Mouse (Mus musculus) retina, embryonic 14.5 days (tissue): Measurements from ENCODE around the gene Lmntd1.

ENCODE experiments used
- DNase-seq: peaks from one replicate; pipeline ENCODE4 v3.0.0-alpha.2; 2015; ENCODE audit warnings: low spot score

The Lmntd1 gene

DNA sequence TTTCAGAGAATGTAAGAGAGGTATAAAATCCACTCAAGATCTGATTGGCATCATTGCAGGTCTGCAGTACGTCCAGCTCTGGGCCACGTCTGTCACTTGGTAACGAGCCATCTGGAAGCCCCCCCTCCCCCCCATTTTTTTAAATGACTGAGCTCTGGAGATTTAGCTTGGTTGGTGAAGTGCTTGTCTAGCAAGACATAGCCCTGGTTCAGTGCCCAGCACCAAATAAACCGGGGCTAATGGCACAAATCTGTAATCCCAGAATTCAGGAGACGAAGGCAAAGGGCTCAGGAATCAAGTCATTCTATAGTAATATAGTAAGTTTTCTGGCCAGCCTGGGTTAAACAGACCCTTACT, 130.8 kb downstream of the Lmntd1 start:
- peak; percentile 24 for DNase-seq

DNA sequence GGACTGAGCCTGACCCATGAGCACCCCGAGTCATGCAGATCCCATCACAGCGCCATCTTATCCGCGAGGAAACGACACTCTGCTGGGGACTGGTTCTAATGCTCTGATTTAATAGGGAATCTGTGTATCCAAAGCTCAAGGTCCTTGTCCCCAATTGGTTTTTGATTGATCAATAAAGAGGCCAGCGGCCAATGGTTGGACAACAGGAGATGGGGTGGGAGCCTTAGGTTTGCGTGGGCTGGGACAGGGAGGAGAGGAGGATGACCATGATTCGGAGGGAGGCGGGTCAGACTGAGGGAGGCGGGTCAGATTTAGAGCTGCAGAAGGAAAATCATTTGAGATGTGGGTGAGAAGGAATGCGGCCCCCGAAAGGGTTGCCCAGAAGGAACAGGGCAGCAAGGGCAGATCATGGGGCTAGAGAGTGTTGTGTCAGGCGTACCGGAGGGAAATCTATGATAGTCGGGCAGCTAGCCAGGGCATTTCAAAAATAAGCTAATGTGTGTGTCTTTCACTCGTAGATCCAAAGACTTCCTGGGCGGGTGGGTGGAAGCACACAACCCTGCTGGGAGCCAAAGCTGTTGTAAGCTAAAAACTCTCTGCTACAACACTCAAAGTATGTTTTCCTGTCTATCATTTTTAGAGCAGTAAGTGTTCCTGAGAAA, 131.3 kb downstream of the Lmntd1 start:
- DNase-seq = no peak

DNA sequence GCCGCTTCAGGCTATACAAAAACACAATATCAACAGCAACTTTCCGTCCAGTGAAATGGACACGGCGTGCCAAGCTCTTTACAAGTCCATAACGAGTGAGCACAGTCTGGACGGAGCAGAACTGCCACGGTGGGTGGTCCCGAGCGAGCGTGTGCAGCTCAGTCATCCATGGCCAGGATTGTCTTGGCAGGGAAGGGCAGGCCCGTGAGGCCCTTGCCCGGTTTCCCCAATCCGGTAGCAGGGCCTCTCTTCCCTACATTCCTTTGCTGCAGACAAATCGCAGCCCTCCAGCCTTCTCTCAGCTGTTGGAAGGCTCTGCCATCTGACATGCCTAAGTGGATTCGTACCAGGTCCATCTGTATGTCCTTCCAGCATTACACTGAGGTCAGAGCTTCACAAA, 132.2 kb downstream of the Lmntd1 start:
- peak; percentile 82 for DNase-seq

DNA sequence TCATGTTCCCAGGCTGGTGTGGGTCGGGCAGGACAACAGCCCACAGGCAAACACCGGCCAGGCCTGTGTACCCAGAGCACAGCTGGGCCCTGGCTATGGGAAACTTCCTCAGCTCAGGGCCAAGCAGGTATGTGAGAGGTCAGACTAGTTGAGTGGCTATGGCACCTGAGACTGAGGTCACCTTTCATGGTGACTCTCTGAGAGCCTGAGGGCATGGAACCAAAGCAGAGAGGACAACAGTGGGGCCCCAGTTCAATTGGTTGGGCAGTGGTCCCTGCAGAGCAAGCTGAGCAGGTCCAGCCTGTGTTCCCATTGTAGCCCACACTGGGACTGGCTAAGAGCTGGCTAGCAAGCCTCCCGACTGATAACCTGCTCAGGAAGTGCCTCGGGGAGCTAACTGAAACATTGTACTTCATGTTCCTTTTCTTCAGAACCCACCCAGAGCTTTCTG, 135.3 kb downstream of the Lmntd1 start:
- DNase-seq = no peak

DNA sequence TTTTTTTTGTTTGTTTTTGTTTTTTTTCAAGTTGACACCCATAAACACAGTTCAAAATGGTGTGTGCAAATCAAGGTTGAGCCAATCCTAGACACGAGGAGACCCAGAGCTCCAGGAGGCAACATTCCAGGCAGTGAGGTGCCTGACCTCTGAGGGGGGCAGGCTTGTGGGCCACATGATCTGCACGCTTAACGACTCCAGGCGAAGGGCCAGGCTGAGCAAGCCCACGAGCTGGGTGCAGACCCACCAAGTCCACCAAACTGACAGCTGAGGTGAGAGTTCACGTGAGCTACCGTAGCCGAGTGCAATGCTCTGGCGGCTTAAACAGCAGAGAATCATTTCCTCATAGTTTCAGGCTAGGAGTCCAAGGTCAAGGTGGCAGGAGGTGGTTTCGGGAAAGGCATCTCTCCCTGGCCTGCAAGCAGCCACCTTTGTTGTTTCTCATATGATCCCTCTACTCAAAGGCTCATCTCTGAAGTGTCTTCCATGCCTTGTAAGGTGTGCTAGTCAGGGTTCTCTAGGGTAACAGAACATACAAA, 136.7 kb downstream of the Lmntd1 start:
- no peak for DNase-seq

DNA sequence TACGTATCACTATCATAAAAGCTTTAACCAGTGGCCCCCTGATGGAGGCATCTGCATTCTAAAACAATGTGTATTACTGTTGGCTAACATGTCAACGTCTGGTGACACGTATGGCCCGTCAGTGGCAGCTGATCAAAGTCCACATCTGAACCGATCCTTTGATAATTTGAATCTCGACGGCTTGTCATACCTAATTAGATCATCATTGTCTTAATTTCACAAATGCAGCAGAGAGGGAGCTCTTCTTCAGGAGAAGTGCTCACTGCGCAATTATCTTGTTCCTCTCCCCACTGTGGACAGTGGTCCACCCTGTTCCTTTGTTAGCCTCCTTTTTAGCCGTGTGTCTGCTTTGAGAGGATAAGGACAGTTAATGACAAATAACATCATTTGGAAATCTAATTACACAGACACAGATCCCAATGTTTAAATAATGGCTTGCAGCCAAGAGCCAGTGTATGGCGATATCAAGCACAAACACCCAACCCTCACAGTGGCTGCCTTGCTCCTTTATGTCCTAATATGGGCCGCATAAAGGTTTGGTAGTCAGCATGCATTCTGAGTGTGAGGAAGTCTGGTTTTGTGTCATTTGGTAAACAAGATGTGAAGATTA, 142.4 kb downstream of the Lmntd1 start:
- DNase-seq = peak; percentile 46

DNA sequence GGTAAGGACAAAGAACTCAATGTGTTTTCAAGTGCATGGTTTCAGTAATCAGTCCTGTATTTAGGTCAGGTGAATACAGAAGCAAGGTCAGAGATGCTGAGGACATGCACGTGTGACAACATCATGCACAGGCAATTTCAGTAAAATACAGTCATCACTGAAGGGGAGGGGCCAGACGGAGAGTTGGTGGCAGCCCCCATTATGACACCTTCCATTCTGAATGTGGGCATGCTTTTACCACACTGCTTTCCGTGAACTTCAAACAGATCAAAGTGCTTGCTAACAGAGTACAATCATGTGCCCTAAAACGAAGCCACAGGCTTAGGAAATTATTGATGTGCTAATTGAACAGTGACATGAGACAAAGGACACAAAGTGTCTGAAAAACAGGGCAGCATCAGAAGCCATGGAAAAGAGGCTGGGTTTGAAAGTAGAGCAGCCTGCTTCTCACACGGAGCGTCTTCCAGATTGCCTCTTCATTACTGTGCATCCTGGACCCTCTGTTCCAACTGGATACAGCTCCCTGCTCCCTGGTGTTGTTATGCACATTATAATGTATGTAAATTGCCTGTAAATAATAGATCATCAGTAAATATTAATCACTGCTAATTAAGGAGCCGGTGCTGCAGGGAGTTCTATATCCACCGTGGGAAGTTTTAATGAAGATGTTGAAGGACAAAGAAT, 144.7 kb downstream of the Lmntd1 start:
- no peak for DNase-seq

DNA sequence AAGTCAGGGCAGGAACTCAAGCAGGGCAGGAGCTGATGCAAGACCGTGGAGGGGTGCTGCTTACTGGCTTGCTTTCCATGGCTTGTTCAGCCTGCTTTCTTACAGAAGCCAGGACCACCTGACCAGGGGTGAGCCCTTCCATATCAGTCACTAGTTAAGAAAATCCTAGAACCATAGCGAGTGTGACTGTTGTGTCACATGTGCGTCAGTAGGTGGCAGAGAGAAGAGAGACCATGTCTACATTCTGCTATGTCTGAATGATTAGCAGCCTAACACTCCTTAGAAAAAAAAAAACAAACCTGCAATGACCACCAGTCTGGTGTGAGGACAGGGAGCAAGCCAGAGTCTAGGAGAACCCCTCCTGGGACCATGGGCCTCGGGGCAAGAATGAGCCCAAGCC, 150.1 kb downstream of the Lmntd1 start:
- no peak for DNase-seq

DNA sequence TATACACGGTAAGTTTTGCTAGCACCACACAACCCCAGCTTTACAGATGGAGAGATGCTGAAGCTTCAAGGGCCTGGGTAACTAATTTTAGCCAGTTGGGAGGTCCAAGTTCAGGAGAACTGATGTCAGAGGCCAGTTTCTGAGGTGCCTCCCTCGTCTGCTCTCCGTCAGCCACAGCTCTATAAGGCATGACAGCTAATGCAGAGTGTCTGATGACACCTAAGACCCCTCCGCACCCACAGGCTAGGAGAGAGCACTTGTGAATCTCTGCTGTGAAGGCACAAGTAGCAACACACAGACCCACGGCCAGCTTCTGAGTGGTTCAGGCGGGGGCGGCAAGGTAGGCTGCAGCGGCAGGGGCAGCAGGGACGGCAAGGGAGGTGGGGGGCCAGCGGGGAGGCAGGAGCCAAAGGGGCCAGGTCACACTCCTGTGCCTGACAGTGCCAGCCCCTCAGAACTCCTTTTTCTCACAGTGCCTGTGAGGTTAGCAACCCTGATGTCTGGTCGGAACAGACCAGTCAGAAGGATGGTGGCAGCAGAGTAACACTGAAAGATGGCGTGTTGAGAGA, 151.4 kb downstream of the Lmntd1 start:
- DNase-seq = no peak

DNA sequence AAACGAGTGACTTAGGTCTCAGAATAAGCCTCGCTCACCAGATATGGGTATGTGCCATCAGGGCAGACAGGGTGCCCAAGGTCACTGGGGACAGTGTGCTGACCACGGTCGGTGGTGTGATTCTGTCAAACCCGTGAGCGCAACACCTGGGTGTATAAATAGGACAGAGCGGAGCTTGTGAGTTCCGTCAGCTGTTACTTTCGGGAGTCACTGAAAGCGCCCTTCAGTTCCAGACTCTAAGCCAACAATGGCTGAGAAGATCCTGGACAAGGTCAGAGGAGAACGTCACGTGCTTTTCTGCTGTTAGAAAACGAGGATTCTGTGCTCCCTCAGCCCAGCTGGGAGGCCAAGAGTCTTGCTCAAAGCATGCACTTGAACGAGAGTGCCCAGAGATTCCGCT, 157.1 kb downstream of the Lmntd1 start:
- DNase-seq = no peak

DNA sequence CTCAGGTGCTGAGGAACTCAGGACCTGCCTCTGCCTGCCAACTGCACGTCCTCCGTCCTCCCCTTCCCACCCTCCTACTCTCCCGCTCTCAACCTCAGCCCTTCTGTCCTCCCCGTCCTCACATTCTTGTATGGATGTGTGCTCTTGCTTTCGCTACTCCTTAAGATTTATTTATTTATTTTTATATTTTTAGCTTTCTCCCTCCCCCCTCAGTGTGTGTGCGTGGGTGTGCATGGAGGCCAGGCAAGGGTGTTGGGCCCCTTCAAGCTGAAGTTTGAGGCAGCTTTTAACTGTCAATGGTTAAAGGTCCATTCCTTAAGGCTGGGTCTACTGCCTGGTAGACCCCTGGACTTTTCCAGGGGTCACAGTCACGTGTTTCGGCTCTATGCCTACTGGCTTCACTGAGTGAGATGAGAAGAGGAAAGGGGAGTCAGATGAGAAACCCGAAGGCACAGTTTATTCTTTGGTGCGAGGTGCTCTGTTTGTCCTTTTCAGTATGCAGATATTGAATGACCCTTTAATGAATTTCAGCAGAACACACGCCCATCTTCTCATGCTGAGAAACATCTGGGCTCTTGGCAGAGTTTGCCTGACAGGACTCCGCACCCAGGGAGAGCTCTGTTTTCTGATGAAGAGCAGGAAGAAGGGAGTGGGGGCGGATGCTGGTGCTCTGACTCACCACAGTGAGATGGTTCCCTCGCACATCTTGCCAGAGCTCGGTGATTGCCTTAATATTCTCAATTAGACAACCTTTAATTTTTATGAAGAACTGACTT, 163.3 kb downstream of the Lmntd1 start:
- DNase-seq = no peak

DNA sequence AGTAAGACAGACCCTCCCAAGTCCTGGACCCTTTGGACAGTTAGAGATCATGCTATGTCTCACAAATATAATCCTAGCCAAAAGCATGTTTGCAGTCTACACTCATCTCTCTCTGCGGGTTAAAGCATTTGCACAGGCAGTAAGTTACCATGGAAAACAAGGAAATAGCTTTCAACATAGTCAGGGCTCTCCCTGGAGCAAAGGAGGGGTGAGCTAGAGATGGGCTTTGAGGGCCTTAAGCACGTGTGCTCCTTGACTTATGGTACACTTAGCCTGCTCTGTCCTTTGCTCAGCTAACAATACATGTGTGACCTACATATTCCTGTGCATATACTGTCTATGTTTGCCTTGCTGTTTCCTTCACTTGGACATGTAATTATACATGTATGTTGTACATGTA, 165.8 kb downstream of the Lmntd1 start:
- no peak for DNase-seq

DNA sequence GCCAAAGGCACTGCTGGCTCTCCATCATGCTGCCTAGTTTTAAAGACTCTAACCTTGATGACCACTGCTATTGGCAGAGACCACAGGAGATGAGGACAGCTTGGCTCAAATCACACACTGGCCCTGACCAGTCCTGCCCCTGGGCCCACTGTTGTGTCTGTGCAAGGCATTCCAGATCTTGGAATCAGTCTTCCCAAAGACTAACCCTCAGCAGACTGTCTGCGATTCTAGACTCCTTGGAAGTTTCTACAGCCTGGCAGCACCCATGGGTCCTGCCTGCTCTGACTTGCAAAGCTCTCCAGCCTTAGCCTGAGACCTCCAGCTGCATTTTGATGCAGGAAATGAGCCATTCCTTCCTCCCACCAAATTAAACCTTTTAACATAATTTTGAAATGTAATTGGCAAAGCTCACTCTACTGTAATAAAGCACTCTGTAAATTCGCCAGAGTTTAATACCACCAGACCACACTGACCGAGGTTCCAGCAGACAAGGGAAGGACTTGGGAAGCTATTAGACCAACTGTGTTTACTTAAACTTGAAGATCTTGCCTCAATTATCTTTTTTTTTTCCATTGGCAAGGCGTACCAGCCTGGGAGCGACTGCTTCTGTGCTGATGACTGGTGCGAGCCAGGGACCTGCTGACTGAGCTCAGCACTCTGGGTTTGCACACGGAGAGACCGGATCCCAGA, 168.2 kb downstream of the Lmntd1 start:
- DNase-seq = no peak

DNA sequence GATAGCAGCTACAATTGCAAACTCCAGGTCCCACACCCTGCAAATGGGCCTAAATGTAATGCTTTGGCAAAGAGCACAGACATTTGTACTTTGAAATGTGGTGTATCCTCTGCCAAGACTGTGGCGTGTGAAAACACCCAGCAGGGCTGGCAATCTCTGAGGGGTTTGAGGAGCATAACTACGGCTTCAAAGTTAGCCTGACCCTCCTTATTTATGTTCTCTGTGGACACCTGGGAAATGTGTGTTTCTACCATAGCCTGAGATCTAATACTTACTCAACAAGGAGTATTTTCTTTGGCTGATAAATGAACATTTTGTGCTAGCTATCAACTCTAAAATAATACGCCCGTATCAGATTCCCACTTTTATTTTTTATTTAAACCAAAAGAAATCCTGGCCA, 168.7 kb downstream of the Lmntd1 start:
- no peak for DNase-seq

DNA sequence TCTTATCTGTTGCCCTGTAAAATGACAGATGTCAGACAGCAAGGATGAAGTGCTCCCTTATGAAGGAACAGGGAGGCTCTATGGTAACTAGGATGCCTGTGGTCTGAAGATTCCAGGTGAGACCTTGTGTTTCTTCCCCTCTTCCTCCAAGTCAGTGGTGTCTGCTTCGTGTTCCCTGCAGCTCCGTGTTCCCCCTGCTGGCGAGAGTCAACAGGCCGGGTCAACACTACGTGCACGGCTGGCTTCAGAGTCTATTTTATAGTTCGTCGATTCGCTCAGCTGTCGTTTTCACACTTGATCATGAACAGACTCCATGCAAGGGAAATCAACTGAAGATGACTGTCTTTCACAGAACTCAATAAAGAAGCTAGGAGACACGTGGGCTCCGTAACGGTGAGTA, 171.3 kb downstream of the Lmntd1 start:
- peak; percentile 47 for DNase-seq

DNA sequence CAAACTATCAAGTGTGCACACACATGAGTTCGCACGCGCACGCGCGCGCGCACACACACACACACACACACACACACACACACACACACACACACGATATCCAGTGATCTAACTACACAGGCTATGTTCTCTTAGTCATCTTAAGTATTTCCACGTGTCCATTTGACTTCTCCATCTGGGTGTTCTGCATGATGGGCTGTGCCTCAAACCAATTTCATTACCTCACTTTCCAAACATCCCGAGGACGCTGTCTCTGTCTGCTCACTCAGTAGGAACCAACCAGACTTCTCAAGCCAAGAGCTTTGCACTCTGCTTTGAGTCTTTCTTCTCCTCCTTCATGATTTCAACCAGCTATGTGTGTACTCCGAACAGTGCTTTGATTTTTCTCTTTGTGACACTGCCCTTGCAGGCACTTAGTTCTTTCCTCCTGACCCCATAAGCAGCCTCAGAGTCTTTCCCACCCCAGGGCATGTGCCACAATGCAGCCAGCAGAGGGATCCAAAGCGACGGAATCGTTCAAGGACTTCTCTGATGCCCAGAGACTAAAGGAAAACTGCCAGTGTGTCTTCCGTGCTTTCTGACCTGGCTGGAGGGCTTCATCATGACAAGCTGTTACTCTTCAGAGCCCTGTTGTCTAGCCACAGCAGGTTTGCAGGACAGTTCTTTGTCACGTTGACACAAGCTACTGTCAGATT, 172.6 kb downstream of the Lmntd1 start:
- peak; percentile 54 for DNase-seq

DNA sequence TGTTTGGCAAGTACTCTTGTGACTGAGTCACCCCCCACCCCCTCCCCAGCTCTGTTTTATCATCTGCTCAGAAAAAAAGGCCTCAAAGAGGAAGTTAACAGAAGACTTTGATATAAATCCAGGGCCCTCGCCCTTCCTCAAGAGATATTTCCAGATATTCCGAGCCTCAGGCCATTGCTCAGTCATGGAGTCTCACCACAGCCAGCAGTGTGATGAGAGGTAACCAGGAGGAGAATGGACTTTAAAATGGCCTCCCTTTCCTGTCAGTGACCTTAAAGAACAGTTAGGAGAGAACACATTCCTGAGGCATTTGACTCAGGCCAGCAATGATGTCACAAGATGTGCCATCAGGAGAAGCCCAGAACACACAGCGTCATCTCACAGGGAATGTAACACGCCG, 175.3 kb downstream of the Lmntd1 start:
- DNase-seq = no peak

DNA sequence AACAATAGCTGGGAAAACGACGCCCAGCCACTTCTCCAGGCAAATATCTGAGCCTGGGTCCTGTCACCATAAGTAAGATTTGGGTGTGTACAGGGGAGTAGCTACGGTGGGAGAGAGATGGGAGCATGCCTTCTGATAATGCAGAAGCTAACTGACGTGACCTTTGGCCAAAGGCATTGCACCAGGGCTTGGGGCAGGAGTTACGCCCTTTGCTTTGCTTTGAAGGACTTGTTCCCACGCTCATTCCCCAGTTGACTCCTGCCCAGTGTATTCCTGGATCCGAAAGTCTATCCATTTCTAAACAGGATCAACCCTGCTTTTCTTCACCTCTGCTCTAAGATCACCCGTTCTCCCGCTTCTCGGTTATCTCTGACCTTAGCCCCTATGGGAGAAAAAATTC, 178.4 kb downstream of the Lmntd1 start:
- DNase-seq = no peak

DNA sequence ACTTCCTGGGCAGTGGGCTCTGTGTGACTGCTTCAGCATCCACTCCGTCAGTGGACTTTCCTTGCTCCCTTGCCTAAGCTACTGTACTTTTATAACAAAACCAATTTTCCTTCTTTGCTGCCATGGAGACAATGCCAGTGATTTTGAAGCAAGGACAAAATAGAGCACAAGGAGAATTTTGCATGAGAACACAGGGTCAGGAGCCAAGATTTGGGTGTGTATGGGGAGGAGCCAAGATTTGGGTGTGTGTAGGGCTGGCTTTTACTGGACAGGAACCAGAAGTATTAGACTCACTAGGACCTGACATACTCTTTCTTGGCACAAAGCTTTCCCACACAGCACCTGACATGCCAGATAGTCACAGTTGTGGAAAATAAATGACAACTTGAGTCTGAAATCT, 179.0 kb downstream of the Lmntd1 start:
- DNase-seq = no peak

DNA sequence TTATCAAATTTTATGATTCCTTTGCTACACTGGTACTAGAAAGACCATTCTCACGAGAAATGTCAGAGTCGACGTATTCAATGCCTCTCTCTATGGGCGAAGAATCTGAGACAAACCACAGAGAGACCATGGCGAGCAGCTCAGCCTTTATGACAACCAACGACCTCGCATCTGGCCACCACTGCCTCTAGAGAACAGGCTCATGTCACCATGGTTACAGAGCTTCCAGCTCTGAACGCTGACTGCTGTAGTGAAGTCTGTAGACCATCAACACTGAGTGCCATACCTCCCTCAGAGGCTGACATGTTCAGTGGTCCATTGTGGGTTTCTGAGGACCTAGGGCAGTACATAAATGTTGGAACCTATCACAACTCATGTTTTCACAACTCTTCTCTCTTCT, 180.2 kb downstream of the Lmntd1 start:
- no peak for DNase-seq
